Mouse (Mus musculus): ENCODE results near the gene Chst10. TPM values are rescaled to one million over a fixed set of nuclear protein-coding genes. Genes with fewer than 3 reads are reported as not detected.
A peak's percentile ranks its signal among the peaks of the same experiment; 100 is the strongest.

Chst10 gene
- total and polyA plus RNA-seq, 2 experiments from 2014 or later, result 0.04 to 0.55 TPM

DNA sequence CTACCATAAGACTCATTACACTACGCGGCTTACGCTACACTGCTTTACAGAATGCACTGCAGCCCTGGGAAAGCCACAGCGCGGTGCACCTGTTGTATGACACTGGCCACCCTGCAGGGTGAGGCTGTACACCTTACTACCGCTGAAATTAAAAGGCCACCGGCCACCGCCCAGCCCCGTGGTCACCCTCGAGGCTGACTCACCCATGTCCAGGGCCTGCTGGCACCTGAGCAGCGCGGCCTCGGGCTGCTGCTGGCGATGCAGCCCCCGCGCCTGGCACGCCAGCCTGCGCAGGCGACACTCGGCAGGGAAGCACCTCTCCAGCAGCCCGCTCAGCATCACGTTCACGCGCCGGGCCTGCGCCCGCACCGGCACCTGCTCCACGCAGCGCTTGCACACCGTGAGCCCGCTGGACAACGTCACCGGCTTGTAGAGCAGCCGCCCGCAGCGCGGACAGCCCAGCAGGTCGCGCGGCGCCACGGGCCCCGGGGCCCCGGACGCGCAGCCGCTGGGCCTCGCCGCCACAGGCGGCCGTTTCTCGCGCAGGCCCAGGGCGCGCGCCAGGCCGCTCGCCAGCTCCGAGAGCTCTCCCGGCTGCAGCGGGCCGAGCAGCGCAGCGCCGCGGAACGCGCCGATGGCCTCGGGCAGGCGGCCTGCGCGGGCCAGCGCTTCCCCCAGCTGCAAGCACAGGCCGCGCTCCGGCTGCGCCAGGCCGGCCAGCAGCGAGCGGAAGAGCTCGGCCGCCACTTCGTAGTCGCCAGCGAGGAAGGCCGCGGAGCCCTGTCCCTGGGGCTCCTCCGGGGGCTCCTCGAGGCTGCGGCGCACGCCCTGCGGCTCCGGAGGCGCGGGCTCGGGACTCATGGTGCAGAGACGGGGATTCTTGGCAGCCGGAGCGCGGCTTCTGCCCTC, 62.1 kb downstream of the Chst10 start:
- TF ChIP-seq CTCF (IDR thresholded peaks at IDR 0.05; ENCODE audit: low read depth) (no peak), EP300 (IDR thresholded peaks at IDR 0.05; ENCODE audit: low read depth) (no peak)
- WGBS, result 3% methylated on average over 85 of the region's 103 CpGs
- Histone ChIP-seq H3K4me3 (ENCODE audit: low read depth, low read length) (peak overlapping the region; percentile 57), H3K36me3 (replicated peaks; ENCODE audit: control insufficient read depth, insufficient read depth, low read length) (no peaks in the 10 kb centered on the region), H3K27ac (ENCODE audit: low read depth) (no peak overlapping the region), H3K4me1 (ENCODE audit: control insufficient read depth, insufficient read depth) (no peaks in the 10 kb centered on the region), H3K9ac (replicated peaks; ENCODE audit: low read depth, low read length) (peak overlapping the region; percentile 46), H3K4me2 (ENCODE audit: low read depth, low read length) (peak overlapping the region; percentile 95), H3K9me3 (replicated peaks; ENCODE audit: control insufficient read depth, low read length) (no peaks in the 10 kb centered on the region), H3K27me3 (ENCODE audit: control insufficient read depth, insufficient read depth, low read length) (peaks cover 26% of the 10 kb centered on the region)
- DNase-seq (ENCODE audit: low spot score) (peak; percentile 30), ATAC-seq (ENCODE audit: insufficient read depth, low read depth) (peak; percentile 77)

DNA sequence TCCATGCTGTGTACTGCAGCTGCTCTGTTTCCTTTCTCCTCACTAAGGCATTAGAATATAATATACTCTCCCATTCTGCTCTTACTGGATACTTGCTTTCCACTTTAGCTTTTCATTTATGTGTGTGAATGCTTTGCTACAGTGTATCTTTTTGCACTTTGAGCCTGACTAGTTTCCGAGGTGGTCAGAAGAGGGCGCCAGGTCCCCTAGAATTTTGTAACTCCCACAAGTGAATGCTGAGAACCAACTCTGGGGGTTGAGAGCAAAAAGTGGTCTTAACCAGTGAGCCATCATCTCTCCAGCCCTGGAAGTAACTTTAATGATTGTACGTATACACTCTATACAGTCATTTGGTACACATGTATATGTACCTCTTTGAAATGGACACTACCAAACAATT, 63.1 kb downstream of the Chst10 start:
- no peak overlapping the region for H3K4me2 ChIP-seq (ENCODE audit: low read depth, low read length)
- no peaks in the 10 kb centered on the region for H3K4me1 ChIP-seq (ENCODE audit: control insufficient read depth, insufficient read depth)
- ATAC-seq (ENCODE audit: insufficient read depth, low read depth), result no peak
- H3K9me3 ChIP-seq (replicated peaks; ENCODE audit: control insufficient read depth, low read length), result no peaks in the 10 kb centered on the region
- no peaks in the 10 kb centered on the region for H3K36me3 ChIP-seq (replicated peaks; ENCODE audit: control insufficient read depth, insufficient read depth, low read length)
- peaks cover 26% of the 10 kb centered on the region for H3K27me3 ChIP-seq (ENCODE audit: control insufficient read depth, insufficient read depth, low read length)
- no peak overlapping the region for H3K9ac ChIP-seq (replicated peaks; ENCODE audit: low read depth, low read length)
- 54% methylated on average over 3 of the region's 3 CpGs for WGBS
- DNase-seq (ENCODE audit: low spot score), result no peak
- H3K27ac ChIP-seq (ENCODE audit: low read depth), result no peak overlapping the region
- no peak overlapping the region for H3K4me3 ChIP-seq (ENCODE audit: low read depth, low read length)
- TF ChIP-seq CTCF (IDR thresholded peaks at IDR 0.05; ENCODE audit: low read depth), result peak; percentile 32; the same call in 1 of the 2 replicates
- no peak for TF ChIP-seq EP300 (IDR thresholded peaks at IDR 0.05; ENCODE audit: low read depth)

DNA sequence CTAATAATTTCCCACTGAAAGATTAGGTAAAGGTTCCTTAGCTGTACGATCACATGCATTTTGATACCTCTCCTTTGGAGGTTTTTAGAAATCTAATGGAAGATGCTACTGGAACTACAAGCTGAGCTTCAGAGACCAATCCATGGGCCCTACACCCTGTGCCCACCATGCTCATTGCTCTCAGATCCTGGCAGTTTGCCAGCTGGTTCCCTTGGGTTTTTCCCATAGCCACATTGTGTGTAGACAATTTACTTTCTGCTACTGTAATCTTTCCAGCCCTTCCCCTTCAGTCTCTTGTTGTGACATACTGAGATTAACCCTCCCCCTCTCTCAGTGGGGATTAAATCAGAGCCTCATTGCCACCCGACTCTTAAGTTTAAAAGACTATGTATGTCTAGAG, 73.0 kb downstream of the Chst10 start:
- Histone ChIP-seq H3K27ac (ENCODE audit: low read depth) (no peak overlapping the region), H3K4me3 (ENCODE audit: low read depth, low read length) (no peak overlapping the region), H3K4me1 (ENCODE audit: control insufficient read depth, insufficient read depth) (no peaks in the 10 kb centered on the region), H3K9me3 (replicated peaks; ENCODE audit: control insufficient read depth, low read length) (no peaks in the 10 kb centered on the region), H3K9ac (replicated peaks; ENCODE audit: low read depth, low read length) (no peak overlapping the region), H3K36me3 (replicated peaks; ENCODE audit: control insufficient read depth, insufficient read depth, low read length) (no peaks in the 10 kb centered on the region), H3K4me2 (ENCODE audit: low read depth, low read length) (no peak overlapping the region), H3K27me3 (ENCODE audit: control insufficient read depth, insufficient read depth, low read length) (no peaks in the 10 kb centered on the region)
- DNase-seq (ENCODE audit: low spot score) (no peak), ATAC-seq (ENCODE audit: insufficient read depth, low read depth) (no peak)
- 77% methylated on average over 2 of the region's 2 CpGs for WGBS
- no peak for TF ChIP-seq EP300 (IDR thresholded peaks at IDR 0.05; ENCODE audit: low read depth)
- no peak for TF ChIP-seq CTCF (IDR thresholded peaks at IDR 0.05; ENCODE audit: low read depth)

DNA sequence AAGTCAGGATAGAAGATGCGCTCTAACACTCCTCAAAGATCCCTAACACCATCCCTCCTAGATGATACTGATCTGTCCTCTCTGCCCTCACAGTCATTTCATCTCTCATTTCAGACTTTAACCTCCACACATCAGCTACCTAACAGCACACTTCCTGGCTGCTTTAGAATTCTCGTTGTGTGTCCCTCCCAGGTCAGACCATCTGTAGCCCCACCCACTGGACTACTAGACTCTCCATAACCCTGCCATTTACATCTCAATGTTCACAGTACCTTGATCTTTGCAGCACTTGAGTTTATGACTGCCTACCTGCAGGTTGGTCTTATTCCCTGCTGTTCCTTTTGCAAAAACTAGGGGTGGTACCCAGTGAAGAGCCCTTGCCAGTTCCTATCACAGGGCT, 74.1 kb downstream of the Chst10 start:
- no peak overlapping the region for H3K4me3 ChIP-seq (ENCODE audit: low read depth, low read length)
- no peak for ATAC-seq (ENCODE audit: insufficient read depth, low read depth)
- no peak for TF ChIP-seq EP300 (IDR thresholded peaks at IDR 0.05; ENCODE audit: low read depth)
- no peak for TF ChIP-seq CTCF (IDR thresholded peaks at IDR 0.05; ENCODE audit: low read depth)
- 60% methylated on average over 2 of the region's 2 CpGs for WGBS
- no peaks in the 10 kb centered on the region for H3K9me3 ChIP-seq (replicated peaks; ENCODE audit: control insufficient read depth, low read length)
- no peak overlapping the region for H3K9ac ChIP-seq (replicated peaks; ENCODE audit: low read depth, low read length)
- no peak overlapping the region for H3K4me2 ChIP-seq (ENCODE audit: low read depth, low read length)
- no peaks in the 10 kb centered on the region for H3K27me3 ChIP-seq (ENCODE audit: control insufficient read depth, insufficient read depth, low read length)
- DNase-seq (ENCODE audit: low spot score), result no peak
- H3K27ac ChIP-seq (ENCODE audit: low read depth), result no peak overlapping the region
- no peaks in the 10 kb centered on the region for H3K36me3 ChIP-seq (replicated peaks; ENCODE audit: control insufficient read depth, insufficient read depth, low read length)
- no peaks in the 10 kb centered on the region for H3K4me1 ChIP-seq (ENCODE audit: control insufficient read depth, insufficient read depth)

DNA sequence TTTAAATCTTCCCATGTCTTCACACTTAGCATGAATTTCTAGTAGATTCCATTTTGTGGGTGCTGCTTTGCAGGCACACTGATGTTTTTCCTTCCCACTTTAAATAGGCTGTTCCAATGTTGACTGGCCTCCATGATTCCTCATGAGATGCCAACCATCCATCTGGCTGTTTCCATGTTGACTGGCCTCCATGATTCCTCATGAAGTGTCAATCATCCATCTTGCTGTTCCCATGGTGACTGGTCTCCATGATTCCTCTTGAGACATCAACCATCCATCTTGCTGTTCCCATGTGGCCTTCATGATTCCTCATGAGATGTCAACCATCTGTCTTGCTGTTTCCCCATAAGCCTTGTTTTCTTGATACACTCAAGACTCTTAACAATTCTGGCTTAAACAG, 78.3 kb downstream of the Chst10 start:
- ATAC-seq (ENCODE audit: insufficient read depth, low read depth), result no peak

More for the DNA sequence above, 78.3 kb downstream of the Chst10 start:
- no peak overlapping the region for H3K27ac ChIP-seq (ENCODE audit: low read depth)
- H3K4me3 ChIP-seq (ENCODE audit: low read depth, low read length), result no peak overlapping the region
- no peak overlapping the region for H3K4me2 ChIP-seq (ENCODE audit: low read depth, low read length)
- no peaks in the 10 kb centered on the region for H3K36me3 ChIP-seq (replicated peaks; ENCODE audit: control insufficient read depth, insufficient read depth, low read length)
- no peaks in the 10 kb centered on the region for H3K4me1 ChIP-seq (ENCODE audit: control insufficient read depth, insufficient read depth)
- no peak overlapping the region for H3K9ac ChIP-seq (replicated peaks; ENCODE audit: low read depth, low read length)
- DNase-seq (ENCODE audit: low spot score), result no peak
- no peak for TF ChIP-seq EP300 (IDR thresholded peaks at IDR 0.05; ENCODE audit: low read depth)
- no peak for TF ChIP-seq CTCF (IDR thresholded peaks at IDR 0.05; ENCODE audit: low read depth)
- H3K27me3 ChIP-seq (ENCODE audit: control insufficient read depth, insufficient read depth, low read length), result no peaks in the 10 kb centered on the region
- H3K9me3 ChIP-seq (replicated peaks; ENCODE audit: control insufficient read depth, low read length), result no peaks in the 10 kb centered on the region

Measured in heart, postnatal 0 days (tissue).